Mouse (Mus musculus): ENCODE measurements around the gene Agfg2.
"Not testable (repeated sequence)": the region's sequence is repeated elsewhere in the genome, so short reads cannot be mapped to it uniquely, and the experiment has no call there.

Agfg2 gene

DNA sequence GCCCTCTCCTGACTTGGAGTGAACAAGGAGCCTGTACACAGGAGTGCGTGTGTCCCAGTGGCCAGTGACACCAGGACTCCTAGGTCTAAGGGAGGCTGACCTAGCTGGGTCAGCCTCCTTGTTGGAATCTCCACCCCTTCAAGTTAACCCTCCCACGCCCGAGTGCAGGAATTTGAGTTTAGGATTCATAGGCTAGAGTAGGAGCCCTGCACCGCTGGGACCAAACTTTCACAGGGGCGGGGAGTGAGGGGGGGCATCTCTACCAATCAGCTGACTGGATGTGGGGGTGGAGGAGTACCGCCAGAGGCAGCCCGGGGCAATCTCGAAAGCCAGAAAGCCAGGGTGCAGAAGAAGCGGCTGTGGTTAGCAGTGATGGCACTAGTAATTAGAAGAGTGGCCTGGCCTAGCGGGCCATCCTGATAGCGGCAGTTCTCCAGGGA lies 38.9 kb downstream of the Agfg2 start, which contains the start of gene Irs3:
TSS of gene Irs3 (minus strand) at position 63 of the 440 bp plus-strand sequence.
- DNase-seq (ENCODE audit: low spot score in 2 of 2): no peak

GRCm38 (mm10) chr5:137645091-137645651 lies 39.4 kb downstream of the Agfg2 start:
- no peak for DNase-seq (ENCODE audit: low spot score in 2 of 2)

DNA sequence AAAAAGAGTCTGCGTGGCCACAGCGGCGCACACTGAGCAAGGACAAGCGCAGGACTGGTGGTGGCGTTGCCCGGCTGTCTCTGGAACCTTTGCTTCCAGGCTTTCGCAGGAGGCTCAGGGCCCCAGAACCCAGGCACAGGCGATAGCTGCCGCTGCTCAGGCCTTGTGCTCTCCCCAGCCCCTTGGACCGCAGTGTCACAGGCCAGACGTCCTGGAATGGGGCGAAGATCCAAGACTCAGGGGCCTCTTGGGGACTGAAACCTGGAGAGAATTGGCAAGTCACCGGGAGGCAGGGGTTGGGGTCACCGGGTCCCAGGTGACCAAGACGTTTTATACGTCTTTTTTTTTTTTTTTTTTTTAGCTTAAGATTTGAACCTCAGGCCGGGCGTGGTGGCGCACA lies 40.0 kb downstream of the Agfg2 start:
- DNase-seq (ENCODE audit: low spot score in 2 of 2): no peak

DNA sequence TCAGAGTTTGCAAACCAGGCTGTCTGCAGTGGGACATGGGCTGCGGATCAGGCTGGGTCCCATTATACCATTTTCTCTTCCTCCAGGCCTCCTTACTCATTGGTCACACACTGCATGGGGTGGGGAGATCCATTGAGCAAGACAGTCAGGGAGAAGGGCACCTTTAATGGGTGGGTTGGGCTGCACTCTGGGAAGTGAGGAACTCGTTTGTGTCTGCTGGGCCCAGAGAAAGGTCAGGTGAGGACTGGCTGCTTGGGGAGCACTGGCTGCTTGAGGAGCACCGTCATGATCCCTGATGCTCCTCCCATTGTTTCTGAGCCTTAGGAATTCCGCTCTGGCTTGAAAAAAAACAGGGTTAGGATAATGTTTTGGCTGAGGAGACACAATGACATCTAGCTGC lies 41.6 kb downstream of the Agfg2 start:
- no peak for DNase-seq (ENCODE audit: low spot score in 2 of 2)

DNA sequence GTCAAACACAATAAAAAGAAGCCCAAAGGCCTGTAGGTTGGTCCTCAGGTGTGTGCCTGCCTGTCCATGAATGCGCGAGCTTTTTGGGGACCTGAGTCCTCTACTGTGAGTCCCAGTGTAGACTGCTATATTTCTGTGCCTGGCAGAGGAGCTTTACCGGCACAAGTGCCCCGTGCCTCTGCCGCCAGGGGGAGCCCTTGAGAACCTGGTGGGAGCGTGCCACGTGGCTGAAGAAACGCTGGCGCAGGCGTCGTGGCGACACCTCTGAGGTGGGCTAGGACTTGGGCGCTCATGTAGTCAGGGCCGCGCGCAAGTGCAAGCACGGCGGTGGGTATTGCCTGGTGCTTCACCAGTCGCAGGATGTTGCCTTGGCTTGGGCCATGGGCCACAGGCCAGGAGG lies 43.5 kb downstream of the Agfg2 start, which contains the start of gene Sap25:
TSS of gene Sap25 (plus strand) at position 281 of the 400 bp plus-strand sequence.
- no peak for DNase-seq (ENCODE audit: low spot score in 2 of 2)

DNA sequence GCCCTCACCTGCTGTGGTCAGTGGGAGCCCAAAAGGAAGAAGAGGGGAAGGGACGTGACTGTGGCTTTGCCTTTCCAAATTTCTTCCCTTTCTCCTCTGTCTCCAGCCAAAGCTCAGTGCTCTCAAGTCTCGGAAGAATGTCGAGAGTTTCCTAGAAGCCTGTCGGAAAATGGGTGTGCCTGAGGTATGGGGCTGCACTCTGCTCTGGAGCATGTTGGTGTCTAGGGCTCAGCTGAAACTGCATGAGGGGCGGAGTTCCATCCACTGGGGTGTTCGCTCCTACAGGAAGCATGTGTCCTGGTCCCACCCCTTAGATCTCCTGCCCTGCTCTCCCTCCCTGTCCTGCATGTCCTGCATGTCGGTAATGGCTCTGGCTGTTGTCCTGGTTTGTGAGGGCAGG lies 45.1 kb downstream of the Agfg2 start:
- no peak for DNase-seq (ENCODE audit: low spot score in 2 of 2)

DNA sequence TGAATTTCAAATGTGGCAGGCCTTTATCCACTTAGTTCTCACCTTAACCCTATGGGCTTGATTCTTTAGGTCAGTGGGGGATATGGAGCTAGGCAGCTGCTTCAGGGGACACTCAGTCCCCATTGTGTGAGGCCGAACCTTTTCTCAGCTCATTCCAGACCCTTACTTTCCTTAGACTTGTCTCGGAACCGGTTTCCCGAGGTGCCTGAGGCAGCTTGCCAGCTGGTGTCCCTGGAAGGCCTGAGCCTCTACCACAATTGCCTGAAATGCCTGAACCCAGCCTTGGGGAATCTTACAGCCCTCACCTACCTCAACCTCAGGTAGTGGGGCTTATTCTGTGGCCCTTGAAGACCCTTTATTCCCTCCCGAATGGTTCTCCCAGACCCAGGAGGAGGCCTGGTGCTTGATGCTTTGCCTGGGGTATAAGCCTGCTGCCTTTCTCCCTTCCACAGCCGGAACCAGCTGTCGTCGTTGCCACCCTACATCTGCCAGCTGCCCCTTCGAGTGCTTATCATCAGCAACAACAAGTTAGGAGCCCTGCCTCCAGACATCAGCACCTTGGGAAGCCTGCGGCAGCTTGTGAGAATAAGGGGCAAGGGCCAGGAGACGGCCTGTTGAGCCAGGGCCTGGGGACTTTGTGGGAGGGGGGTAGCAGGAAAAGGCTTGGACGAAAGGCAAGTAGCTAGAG lies 51.0 kb downstream of the Agfg2 start:
- no peak for DNase-seq (ENCODE audit: low spot score in 2 of 2)

DNA sequence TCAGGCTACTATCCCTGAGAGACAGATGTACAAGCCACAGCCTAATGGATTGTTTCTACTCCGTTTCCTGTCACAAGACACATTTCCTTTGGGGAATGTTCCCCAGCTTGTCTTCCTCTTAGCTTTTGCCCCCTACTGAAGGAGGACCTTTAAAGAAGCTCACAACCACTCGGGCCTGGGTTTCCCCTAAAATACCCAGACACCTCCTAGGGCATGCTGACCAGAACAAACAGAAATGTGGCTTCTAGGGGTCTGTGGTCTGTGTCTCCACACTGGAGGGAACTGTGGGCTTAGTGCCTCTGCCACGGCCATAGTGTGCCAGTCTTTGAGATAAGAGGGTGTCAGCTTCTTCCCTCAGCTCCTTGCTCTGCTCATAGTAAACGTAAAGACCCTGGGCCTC lies 52.9 kb downstream of the Agfg2 start:
- no peak for DNase-seq (ENCODE audit: low spot score in 2 of 2)

DNA sequence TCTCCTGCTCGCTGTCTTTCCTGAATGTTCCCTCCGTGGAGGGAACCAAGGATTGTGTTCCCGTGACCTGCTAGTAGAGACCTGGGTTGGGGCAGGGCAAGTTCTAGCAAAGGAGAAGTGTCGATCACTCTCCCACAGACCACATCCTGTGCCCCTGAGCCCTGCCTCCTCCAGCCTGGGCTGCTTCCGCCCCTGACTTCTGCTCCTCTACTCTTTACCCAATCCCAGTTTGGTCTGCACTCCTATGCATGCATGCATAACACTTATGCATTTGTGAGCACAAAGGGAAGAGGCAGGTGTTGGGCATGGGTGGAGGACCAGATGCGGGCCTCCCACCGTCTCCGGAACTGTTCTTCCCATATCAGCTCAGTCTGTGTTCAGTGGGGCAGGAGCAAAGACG lies 53.4 kb downstream of the Agfg2 start:
- no peak for DNase-seq (ENCODE audit: low spot score in 2 of 2)

DNA sequence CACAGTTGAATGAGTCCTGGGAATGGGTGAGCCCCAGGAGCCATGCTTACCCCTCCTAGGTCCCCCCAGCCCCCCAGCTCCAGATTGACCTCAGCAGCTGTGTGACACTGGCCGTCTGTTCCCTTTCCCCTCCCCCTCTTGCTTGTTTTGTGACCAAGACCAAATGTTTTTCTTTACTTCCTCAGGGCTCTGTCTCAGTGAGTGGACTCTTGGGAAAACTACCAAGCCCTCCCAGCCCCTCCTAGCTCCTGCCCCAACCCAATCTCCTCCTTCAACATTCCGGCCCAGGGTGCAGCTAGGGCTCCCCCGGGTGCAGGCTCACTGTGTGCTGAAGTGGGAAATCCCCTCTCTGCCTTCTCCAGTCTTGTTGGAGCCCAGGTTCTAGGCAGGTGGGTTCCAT lies 53.9 kb downstream of the Agfg2 start:
- DNase-seq (ENCODE audit: low spot score in 2 of 2): no peak

DNA sequence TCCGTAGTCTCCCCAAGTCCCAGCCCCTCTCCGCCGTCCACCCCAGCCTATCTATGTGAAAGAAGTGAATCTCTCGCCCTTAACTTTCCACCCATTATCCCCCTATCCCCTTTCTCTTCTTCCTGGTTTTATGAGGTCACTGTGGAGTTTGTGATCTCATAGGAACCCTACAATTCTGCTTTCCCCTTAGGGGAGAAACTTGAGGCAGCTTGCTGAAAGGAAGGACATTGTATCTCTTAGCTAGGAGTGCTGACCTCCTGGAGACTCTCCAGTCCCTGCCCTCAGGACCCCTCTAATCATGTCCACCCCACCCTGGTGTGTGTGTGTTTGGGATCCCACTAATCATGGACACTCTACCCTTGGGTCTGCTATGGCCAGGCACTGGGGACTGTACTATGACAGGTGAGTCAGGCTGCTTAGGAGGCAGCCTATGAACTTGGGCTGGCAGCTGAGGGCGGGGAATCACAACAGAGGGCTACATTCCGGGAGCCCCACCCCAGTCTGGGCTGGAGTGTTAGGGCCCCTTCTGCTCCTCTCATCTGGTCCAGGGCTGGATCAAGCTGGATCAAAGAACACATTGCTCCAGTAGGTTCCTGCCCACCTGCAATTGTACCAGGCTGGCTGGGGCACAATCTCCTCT lies 54.5 kb downstream of the Agfg2 start:
- no peak for DNase-seq (ENCODE audit: low spot score in 2 of 2)

GRCm38 (mm10) chr5:137629306-137629721 lies 55.2 kb downstream of the Agfg2 start:
- no peak for DNase-seq (ENCODE audit: low spot score in 2 of 2)

DNA sequence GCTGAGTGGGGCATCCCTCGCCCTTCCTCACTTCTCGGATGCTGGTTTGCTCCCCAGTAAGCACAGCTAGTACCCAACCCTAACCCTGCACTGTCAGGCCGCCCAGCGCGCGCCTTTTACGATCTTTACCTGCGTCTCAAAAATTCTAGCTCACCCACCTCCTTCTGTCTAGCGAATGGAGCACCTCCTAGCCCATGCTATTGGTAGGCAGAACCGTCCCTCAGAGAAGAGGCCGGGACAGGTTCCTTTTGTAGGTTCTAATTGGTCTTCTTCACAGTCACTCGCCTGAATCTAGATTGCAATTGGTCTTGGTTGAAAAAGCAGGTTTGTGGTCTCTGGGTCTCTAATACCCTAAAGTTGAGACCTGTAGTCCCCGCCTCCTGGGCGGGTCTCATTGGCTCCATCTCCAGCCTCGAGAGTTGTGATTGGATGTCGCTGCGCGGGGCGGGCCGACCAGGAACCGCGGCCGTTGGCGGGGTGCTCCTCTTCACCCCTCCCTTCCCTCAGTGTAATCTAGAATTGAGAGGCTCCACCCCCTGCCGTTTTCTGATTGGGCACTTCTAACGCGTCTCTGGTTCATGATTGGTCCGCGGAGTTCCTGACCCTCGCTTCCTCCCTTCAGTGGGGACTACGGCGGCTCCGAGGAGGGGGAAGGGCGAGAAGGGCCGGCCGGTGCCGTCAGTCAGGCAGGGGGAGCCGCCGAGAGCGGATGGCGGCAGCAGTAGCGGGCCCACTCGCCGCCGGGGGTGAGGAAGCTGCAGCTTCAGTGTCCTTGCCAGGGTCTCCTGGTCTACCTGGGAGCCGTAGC lies 55.8 kb downstream of the Agfg2 start, which contains the start of the genes Fbxo24, Lrch4 and Gm20605:
TSS of gene Fbxo24 (minus strand) at position 505 of the 808 bp plus-strand sequence.
TSS of gene Lrch4 (plus strand) at position 624 of the 808 bp plus-strand sequence.
TSS of gene Gm20605 (plus strand) at position 678 of the 808 bp plus-strand sequence.
- peak; percentile 96 to 99 for DNase-seq (ENCODE audit: low spot score in 2 of 2)

- DNase-seq (ENCODE audit: low spot score in 2 of 2): no peak
These were observed 56.5 kb downstream of the Agfg2 start for GRCm38 (mm10) chr5:137627991-137628390.

DNA sequence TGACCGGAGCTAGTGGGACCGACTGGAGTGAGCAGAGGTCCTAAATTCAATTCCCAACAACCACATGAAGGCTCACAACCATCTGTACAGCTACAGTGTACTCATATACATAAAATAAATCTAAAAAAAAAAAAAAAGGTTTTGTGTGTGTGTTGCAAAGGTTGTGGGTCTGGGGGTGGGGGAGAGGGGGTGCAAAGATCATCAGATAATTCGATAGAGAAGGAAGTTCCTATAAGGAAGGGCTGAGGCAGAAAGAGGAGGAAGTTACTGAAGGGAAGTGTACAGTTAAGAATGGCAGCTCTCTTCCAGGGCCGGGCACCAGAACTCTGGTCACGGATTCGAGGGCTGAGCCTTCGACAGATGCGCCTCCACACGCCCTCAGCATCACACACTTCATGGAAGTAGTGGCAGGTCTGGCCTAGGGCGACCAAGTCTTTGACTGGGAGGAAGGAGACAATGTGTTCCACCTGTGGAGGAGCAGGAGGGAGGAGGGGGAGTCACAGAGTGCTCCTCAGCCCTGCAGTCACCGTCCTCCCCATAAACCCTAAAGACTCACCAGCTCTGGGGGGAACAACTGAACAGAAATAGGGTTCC lies 60.5 kb downstream of the Agfg2 start:
- DNase-seq (ENCODE audit: low spot score in 2 of 2): no peak

DNA sequence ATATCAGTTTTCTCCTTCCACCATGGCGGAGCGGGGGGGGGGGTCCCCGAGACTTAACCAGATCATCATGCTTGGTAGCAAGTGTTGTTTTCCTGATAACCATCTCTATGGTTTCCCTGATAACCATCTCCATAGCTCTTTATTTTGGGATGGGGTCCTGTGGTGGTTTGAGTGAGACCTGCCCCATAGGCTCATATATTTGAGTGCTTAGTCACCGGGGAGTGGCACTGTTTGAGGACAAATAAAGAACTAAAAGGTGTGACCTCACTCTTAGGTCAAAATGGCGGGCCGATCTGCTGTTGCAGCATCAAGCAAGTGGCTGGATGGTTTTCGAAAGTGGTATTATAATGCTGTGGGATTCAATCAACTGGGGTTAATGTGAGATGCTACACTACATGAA lies 69.2 kb downstream of the Agfg2 start:
- no peak for DNase-seq (ENCODE audit: low spot score in 2 of 2)

DNA sequence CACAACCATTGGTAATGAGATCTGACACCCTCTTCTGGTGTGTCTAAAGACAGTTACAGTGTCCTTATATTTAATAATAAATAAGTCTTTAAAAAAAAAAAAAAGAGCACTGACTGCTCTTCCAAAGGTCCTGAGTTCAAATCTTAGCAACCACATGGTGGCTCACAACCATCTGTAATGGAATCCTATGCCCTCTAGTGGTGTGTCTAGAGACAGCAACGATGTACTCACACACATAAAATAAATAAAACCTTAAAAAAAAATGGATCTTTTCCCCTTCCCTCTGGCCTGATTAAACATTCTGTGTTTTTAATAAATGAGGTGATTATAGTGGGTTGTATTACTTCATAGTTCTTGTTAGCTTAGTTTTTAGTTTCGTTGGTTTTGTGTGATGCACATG lies 69.6 kb downstream of the Agfg2 start:
- not testable (repeated sequence) for DNase-seq (ENCODE audit: low spot score in 2 of 2)

GRCm38 (mm10) chr5:137613550-137613949 lies 71.0 kb downstream of the Agfg2 start, which contains the start of gene Pcolce:
TSS of gene Pcolce (minus strand) at chr5:137613784.
- no peak for DNase-seq (ENCODE audit: low spot score in 2 of 2)

DNA sequence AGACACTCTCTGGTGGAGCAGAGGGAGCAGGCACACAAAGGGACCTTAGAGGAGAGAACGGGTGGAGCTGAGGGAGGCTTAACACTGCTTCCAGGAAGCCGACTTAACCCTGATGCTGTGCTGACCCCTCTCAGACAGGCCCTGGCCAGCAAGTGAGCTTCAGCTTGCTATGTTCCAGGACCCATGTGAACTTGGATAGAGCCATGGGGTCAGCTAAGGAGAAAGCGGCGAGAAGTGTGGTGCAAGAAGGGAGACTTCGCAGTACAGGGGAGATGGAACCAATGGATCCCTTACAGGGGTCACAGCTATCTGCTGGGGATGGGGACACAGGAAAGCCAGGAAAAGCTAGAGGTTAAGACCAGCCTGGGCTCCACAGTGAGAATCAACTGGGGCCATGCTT lies 71.5 kb downstream of the Agfg2 start:
- no peak for DNase-seq (ENCODE audit: low spot score in 2 of 2)

DNA sequence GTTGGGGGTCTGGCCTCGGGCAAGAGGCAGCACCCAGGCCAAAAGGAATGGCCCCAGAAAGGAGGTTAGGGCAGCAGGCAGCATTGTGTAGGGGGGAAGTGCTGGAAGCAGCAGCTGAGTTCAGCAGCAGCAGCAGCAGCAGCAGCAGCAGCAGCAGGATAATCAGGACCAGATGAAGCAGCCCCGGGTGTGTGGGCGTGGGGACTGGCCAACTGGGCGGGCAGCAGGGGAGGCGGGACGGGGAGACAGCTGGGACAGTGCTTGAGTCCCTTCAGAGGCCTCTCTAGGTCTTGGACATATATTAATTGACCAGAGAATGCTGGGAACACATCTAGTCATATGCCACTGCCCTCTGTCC lies 73.3 kb downstream of the Agfg2 start:
- DNase-seq (ENCODE audit: low spot score in 2 of 2): no peak

- no peak for DNase-seq (ENCODE audit: low spot score in 2 of 2)
These were observed 73.8 kb downstream of the Agfg2 start for GRCm38 (mm10) chr5:137610548-137611244.

Measured in cerebellum, postnatal 4 days (tissue).